Mouse (Mus musculus) layer of hippocampus, postnatal 25 days (tissue): ENCODE measurements around the gene Spire2. TPM values are rescaled to one million over a fixed set of nuclear protein-coding genes. Genes with fewer than 3 reads are reported as not detected.

Source experiments
- DNase-seq, 2 experiments: peaks; one replicate each; pipeline ENCODE4 v3.0.0; 2022; ENCODE audit warnings: mixed read lengths in 2 of 2, low spot score in 1 of 2; ENCODE audit errors: extremely low spot score in 1 of 2
- total RNA-seq, 2 experiments: library from RNA; stranded (reverse); gene quantifications; 2 replicates each; pipeline ENCODE4 v1.2.3; 2021

The Spire2 gene
- total RNA-seq, 2 experiments from 2014 or later = 15.3 to 17.9 TPM

DNA sequence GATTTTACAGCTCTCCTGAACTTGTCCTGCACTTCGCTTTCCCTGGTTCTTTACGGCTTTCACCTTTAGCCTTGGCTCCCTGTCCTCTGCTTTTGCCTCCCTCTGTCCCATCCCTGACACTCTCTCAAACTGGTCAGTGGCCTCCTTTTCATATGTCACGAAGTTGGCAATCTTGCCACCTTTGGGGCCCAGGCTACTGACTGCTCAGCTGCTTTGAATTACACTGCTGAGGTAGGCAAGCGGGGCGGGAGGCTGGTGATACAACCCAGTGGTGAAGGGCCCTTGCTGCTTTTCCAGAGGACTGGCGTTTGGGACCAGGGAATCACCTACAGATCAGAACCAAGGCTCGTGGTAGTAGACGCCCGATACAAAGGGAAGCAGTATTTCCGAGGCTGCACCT is 43.2 kb downstream of the Spire2 start:
- DNase-seq = no peak

GRCm38 (mm10) chr8:123376106-123376505 is 43.6 kb downstream of the Spire2 start:
- no peak for DNase-seq

DNA sequence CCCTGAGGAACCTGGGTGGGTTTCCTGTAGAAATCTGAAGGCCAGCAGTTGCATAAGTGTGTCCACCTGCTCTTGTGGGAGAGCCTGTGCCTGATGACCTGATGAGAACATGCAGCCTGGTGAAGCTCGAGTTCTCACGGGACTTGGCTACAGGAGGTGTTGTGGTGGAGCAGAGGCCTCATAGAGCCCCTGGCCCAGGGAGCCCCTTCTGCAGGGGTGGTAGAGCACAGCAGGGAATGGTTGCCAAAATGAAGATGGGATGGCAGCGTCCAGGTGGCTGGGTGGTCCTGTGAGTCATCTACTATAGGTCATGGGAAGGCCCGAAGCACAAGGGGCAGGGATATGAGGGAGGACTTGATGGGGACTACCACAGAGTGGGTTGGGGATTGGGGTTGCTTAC is 49.2 kb downstream of the Spire2 start:
- DNase-seq = no peak

DNA sequence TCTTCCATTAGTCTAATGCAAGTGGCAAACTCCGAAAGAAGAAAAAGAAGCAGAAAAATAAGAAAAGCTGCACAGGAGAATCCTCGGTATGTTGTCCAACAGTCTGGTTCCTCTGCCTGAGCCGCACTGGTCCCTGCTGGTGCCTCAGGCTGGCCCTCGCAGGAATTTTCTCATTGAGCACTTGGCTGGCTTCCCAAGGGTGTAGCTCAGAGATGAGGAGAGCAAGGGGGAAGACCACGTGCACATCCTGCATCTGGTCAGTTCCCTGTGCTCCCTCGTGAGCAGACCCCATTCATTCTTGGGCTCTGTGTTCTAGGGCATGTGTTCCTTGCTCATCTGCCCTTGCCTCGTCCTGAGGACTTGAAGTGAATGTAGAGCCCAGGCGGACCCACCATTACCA is 50.0 kb downstream of the Spire2 start:
- no peak for DNase-seq

DNA sequence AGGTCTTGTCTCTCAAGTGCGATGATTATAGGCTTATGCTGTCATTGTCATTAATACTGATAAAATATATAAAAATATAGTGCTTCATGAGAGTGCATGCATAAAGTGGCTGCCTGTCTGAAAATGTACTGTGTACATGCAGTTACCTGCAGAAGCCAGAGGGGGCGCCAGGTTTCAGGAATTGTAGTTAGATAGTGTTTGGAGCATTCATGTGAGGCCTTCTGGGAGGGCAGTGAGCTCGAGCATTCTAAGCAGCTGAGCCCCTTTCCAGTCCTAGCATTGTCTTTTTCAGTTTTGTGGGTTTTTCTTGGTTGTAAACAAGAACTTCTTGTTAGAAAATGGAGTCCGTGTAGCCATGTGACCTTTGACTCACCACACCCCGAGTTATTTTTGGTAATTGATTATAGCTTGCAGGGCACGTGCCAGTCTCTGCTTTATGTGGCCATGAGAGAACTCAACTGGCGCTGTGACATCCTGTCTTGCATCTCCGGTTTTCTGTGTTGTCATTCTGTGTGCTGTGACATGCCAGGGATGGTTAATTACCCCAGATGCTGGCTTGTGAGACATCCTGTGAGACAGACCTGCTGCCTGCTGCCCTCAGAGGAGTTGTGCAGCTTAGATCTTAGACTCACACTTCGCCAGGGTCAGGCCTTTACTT is 52.5 kb downstream of the Spire2 start:
- DNase-seq = peak in 1 of 2 experiments; percentile 39

- DNase-seq = no peak
Measured at GRCm38 (mm10) chr8:123387041-123387440, 54.5 kb downstream of the Spire2 start.

DNA sequence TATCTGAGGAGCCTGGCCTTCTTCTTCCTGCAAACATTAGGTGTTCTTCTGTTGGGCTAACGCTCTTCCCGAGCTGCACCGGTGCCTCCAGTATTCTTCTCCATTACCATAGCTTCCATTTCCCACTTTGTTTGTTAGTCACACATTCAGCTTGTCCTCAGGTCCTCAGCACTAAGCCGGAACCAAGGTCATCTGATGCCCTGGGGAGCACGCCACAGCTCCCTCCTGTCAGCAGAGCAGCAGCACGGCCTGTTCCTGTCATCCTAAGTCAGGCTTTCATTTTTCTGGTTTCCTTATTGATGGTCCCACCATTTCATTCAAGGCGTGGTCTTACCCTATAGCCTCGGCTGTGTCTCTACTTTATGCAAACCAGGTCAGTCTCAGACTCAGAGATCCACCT is 55.3 kb downstream of the Spire2 start:
- DNase-seq = no peak

DNA sequence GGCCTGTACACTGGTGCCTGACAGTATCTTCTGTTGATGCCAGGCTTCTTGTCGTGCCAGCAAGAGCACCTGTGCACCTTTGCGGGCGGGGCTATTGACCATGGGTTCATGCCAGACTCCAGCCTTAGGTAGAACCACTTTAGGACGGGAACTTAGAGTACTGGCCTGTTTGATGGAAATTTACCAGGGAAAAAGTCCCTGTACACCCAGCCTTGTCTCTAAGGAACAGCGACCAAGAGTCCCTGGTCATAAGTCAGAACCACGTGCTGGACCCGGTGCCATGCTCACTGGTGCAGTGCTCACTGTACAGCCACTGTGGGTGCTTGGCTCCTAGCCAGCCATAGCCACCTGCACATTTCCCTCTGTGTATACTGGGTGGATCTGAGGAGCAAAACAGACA is 56.5 kb downstream of the Spire2 start:
- DNase-seq = no peak

DNA sequence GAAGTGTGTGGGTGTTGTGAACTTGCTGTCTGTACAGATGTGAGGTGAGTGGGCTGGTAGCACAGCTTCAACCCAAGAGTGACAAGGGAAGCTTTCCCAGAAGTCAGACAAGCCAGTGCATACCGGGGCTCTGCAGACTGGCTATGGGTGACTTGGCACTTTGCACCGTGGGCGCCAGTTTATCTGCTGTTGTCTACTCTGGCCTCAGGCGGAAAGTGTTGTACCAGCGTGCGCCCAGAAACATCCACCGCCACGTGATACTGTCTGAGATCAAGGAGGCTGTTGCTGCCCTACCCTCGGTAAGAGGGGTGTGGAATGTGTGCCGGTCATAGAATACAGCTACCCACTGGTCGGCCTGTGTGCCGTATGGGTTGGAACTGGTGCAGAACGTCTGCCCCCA is 65.8 kb downstream of the Spire2 start:
- DNase-seq = no peak

GRCm38 (mm10) chr8:123401936-123402335 is 69.4 kb downstream of the Spire2 start:
- no peak for DNase-seq

DNA sequence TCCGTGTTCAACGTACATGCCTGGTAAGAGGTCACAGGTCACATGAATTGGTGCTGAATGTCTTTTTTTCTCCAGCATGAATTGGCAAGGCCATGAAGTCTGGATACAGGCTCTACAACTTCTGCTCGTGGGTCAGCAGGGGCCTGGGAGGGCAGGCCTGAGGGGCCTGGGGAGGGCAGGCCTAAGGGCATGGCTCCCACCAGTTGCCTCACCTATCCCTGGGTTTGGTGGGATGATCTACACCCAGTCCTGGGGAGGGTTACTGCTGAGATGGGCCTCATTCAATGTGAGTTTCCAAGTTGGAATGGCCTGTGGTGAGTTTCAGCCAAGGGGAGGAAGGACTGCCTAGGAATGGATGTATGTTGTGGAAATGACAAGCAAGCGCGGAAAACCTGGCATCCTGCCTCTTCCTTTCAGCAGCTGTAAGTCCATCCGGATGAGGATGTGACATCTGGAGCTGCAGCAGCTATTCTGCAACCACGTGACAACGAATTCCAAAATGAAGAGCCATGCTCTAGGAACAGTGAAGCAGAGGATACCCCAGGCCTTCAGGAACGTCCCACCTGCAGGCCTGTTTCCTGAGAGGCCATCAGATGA is 70.3 kb downstream of the Spire2 start:
- no peak for DNase-seq

DNA sequence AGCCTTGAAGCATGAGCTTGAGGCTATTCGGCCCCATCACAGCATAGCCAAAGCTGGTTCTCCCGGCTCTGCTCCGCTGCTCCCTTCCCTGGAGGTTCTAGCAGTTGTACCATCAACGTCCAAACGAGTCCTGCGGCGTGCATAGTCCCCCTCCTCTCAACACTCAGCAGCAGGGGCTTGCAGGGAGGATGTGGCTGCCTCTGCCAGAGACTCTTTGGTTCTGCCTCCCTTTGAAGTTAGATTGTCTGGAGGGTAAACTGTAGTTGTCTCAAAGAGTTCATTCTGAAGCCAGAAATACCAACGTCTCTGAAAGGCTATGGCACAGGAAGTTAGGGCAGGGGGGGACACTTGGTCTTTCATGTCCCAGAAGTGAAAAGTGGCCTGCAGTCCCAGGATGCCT is 72.0 kb downstream of the Spire2 start:
- no peak for DNase-seq

GRCm38 (mm10) chr8:123406786-123407185 is 74.3 kb downstream of the Spire2 start, which contains the start of gene Mc1r:
Gene Mc1r, plus strand, starts transcription at chr8:123407107.
- DNase-seq = peak; percentile 63 to 76

DNA sequence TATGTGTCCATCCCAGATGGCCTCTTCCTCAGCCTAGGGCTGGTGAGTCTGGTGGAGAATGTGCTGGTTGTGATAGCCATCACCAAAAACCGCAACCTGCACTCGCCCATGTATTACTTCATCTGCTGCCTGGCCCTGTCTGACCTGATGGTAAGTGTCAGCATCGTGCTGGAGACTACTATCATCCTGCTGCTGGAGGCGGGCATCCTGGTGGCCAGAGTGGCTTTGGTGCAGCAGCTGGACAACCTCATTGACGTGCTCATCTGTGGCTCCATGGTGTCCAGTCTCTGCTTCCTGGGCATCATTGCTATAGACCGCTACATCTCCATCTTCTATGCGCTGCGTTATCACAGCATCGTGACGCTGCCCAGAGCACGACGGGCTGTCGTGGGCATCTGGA is 75.1 kb downstream of the Spire2 start:
- DNase-seq = no peak

- no peak for DNase-seq
Measured at GRCm38 (mm10) chr8:123408586-123409544, 76.4 kb downstream of the Spire2 start.

DNA sequence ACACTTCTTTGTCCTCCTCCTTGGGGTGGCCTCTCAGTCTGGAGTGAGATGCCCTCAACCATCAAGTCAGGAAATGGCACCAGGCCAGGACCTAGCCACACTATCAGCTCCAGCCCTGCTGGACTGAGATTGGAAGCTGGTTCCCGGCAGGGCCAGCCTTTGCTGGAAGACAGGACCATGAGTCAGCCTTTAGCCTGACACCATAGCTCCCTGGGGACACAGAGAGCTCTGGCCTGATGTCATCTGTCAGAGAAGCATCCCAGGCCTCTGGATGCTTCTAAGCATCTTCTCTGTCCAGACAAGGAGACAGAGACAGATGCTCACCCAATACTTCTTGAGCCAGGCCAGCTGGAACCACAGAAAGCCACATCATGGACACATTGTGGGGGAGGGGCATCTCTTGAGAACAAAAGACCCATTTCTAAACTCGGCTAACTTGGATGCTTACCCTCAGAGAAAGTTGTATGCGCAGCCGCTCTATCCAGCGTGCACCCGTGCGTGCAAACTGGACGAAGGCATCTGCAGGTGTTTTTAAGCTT is 77.6 kb downstream of the Spire2 start:
- DNase-seq = no peak

DNA sequence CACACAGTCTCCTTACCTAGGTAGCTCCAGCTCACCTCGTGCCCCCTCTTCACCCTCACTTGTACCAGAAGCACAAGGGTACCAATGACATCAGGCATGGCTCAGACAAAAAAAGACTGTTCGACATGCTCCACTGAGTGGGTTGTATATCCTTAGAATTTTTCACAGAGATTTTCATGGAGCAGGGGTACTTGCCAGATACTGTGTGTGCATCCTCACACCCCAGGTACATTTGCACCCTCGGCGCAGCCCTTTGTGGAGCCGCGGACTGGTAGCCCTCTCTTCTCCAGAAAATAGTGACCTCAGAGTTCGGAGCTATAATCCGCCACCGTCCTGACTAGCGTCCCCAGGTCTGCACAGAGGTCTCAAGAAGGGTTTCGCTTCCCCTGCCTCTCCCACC is 78.3 kb downstream of the Spire2 start:
- DNase-seq = peak in 1 of 2 experiments; percentile 38

DNA sequence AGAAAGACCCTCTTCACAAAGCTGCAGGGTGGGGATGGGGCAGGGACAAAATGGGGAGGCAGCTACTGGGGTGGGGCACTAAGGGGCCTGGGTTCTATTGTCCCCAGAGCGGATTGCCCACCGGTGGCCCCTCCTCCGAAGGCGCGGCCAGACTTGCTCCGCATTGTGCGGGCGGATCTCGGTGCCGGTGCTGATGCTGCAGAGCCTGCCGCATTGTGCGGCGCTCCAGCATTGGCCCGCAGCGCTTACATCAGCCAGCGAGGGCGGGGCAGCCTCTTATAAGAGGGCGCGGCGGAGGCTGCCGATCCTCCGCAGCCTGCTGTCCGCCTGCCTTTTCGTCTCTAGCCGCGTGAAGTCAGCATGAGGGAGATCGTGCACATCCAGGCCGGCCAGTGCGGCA is 78.7 kb downstream of the Spire2 start, which contains the start of gene Tubb3:
TSS of gene Tubb3 (plus strand) at position 179 of the 400 bp plus-strand sequence.
- DNase-seq = peak; percentile 83 to 86

- no peak for DNase-seq
Measured at GRCm38 (mm10) chr8:123411781-123412327, 79.3 kb downstream of the Spire2 start.

GRCm38 (mm10) chr8:123412560-123413170 is 80.2 kb downstream of the Spire2 start:
- DNase-seq = peak; percentile 40 to 54
